Mouse (Mus musculus) CH12.LX (cell line): ENCODE data around the gene Prpf31. TPM values are rescaled to one million over a fixed set of nuclear protein-coding genes. Genes with fewer than 3 reads are reported as not detected.

ENCODE experiments used
- DNase-seq: peaks from one replicate; pipeline ENCODE4 v3.0.0-alpha.2; 2013; ENCODE audit errors: extremely low read depth
- H3K27ac ChIP-seq: 2 replicates; pipeline ENCODE4 v1.5.1; 2012; ENCODE audit warnings: low read depth, mild to moderate bottlenecking, control low read depth, moderate library complexity; ENCODE audit not compliant: insufficient read depth
- H3K27me3 ChIP-seq: replicated peaks from 2 replicates; pipeline ENCODE3; 2012; ENCODE audit warnings: inconsistent platforms
- H3K36me3 ChIP-seq, 2 experiments: replicated peaks in 1 of 2; 2 replicates each; pipeline versions ENCODE3 to v1.6.1; 2012; ENCODE audit warnings: inconsistent platforms in 1 of 2, low read length in 1 of 2, mild to moderate bottlenecking in 1 of 2, mixed read lengths in 1 of 2, moderate library complexity in 1 of 2; ENCODE audit not compliant: control insufficient read depth in 1 of 2, insufficient read depth in 1 of 2
- H3K4me1 ChIP-seq, 2 experiments: 2 replicates each; pipeline ENCODE4 v1.6.1; 2012; ENCODE audit warnings: inconsistent platforms in 1 of 2, moderate library complexity in 1 of 2; ENCODE audit not compliant: insufficient read depth in 2 of 2, control insufficient read depth in 1 of 2
- H3K4me2 ChIP-seq: 2 replicates; pipeline ENCODE4 v1.6.1; 2012; ENCODE audit warnings: low read depth, mild to moderate bottlenecking, control low read depth; ENCODE audit not compliant: poor library complexity, insufficient read depth, severe bottlenecking
- H3K4me3 ChIP-seq, 3 experiments: fragments of 150-350 bp in 1 of 3; sonication (generic) in 1 of 3; replicated peaks in 1 of 3; 2 replicates each; pipeline versions ENCODE3 to v1.5.1; 2011 to 2012; ENCODE audit warnings: low read depth in 2 of 3, low read length in 2 of 3, mild to moderate bottlenecking in 2 of 3, moderate library complexity in 2 of 3, control low read depth in 1 of 3, improper control_type of control experiment in 1 of 3, inconsistent platforms in 1 of 3, mixed read lengths in 1 of 3; ENCODE audit not compliant: poor library complexity in 1 of 3
- H3K79me2 ChIP-seq: replicated peaks from 2 replicates; pipeline ENCODE4 v1.6.1; 2012; ENCODE audit warnings: mild to moderate bottlenecking, moderate library complexity; ENCODE audit not compliant: control insufficient read depth, poor library complexity, insufficient read depth, severe bottlenecking; ENCODE audit errors: extremely low read depth
- H3K9ac ChIP-seq: 2 replicates; pipeline ENCODE4 v1.6.1; 2012; ENCODE audit warnings: low read depth, mild to moderate bottlenecking, control low read depth, moderate library complexity; ENCODE audit not compliant: insufficient read depth
- H3K9me3 ChIP-seq: replicated peaks from 2 replicates; pipeline ENCODE3; 2012; ENCODE audit warnings: low read length, inconsistent platforms, mixed read lengths
- BHLHE40 ChIP-seq: IDR thresholded peaks from 2 replicates; pipeline ENCODE4 v1.6.1; 2011; ENCODE audit warnings: mild to moderate bottlenecking, low read depth, low read length, improper control_type of control experiment
- CHD2 ChIP-seq: IDR thresholded peaks from 2 replicates; pipeline ENCODE4 v1.6.1; 2011; ENCODE audit warnings: low read length, improper control_type of control experiment
- CTCF ChIP-seq, 2 experiments: IDR thresholded peaks in 1 of 2; conservative IDR thresholded peaks in 1 of 2; 2 replicates each; pipeline ENCODE4 v1.5.1; 2011 to 2012; ENCODE audit warnings: low read depth in 2 of 2, low read length in 2 of 2, improper control_type of control experiment in 1 of 2, inconsistent platforms in 1 of 2, mild to moderate bottlenecking in 1 of 2, moderate library complexity in 1 of 2
- ETS1 ChIP-seq: conservative IDR thresholded peaks from 2 replicates; pipeline ENCODE4 v1.6.1; 2012; ENCODE audit warnings: low read depth, mild to moderate bottlenecking, inconsistent platforms, low read length, improper control_type of control experiment, moderate library complexity
- HCFC1 ChIP-seq: IDR thresholded peaks from 2 replicates; pipeline ENCODE4 v1.6.1; 2012; ENCODE audit warnings: low read depth, mild to moderate bottlenecking, inconsistent platforms, low read length, improper control_type of control experiment
- IRF4 ChIP-seq: IDR thresholded peaks from 2 replicates; pipeline ENCODE4 v1.6.1; 2014; ENCODE audit warnings: low read depth, mild to moderate bottlenecking, inconsistent platforms, low read length, improper control_type of control experiment
- JUN ChIP-seq: IDR thresholded peaks from 2 replicates; pipeline ENCODE4 v1.6.1; 2011; ENCODE audit warnings: low read depth, mild to moderate bottlenecking, low read length, improper control_type of control experiment, moderate library complexity; ENCODE audit not compliant: insufficient read depth
- JUND ChIP-seq: conservative IDR thresholded peaks from 2 replicates; pipeline ENCODE4 v1.6.1; 2011; ENCODE audit warnings: low read depth, low read length, improper control_type of control experiment
- KAT2A ChIP-seq: IDR thresholded peaks from 2 replicates; pipeline ENCODE4 v1.6.1; 2012; ENCODE audit warnings: low read length, improper control_type of control experiment, inconsistent platforms; ENCODE audit not compliant: insufficient replicate concordance
- MAFK ChIP-seq: IDR thresholded peaks from 2 replicates; pipeline ENCODE4 v1.6.1; 2011; ENCODE audit warnings: low read length, improper control_type of control experiment; ENCODE audit not compliant: insufficient replicate concordance
- MAX ChIP-seq: IDR thresholded peaks from 2 replicates; pipeline ENCODE4 v1.6.1; 2011; ENCODE audit warnings: low read length, improper control_type of control experiment
- MAZ ChIP-seq: IDR thresholded peaks from 2 replicates; pipeline ENCODE4 v1.6.1; 2012; ENCODE audit warnings: low read depth, mild to moderate bottlenecking, inconsistent platforms, low read length, improper control_type of control experiment, moderate library complexity
- MEF2A ChIP-seq: IDR thresholded peaks from 2 replicates; pipeline ENCODE4 v1.6.1; 2014; ENCODE audit warnings: low read depth, mild to moderate bottlenecking, inconsistent platforms, low read length, improper control_type of control experiment, borderline replicate concordance
- MYC ChIP-seq: IDR thresholded peaks from 2 replicates; pipeline ENCODE4 v1.6.1; 2011; ENCODE audit warnings: low read depth, mild to moderate bottlenecking, improper control_type of control experiment, low read length
- NELFE ChIP-seq: IDR thresholded peaks from 2 replicates; pipeline ENCODE4 v1.6.1; 2011; ENCODE audit warnings: low read depth, low read length, improper control_type of control experiment
- NRF1 ChIP-seq: IDR thresholded peaks from 2 replicates; pipeline ENCODE4 v1.6.1; 2014; ENCODE audit warnings: low read depth, mild to moderate bottlenecking, inconsistent platforms, low read length, improper control_type of control experiment, moderate library complexity
- PAX5 ChIP-seq: IDR thresholded peaks from 2 replicates; pipeline ENCODE4 v1.6.1; 2012; ENCODE audit warnings: low read length, inconsistent platforms, mixed read lengths
- POLR2AphosphoS2 ChIP-seq: IDR thresholded peaks from 2 replicates; pipeline ENCODE4 v1.6.1; 2011; ENCODE audit warnings: low read depth, low read length, improper control_type of control experiment
- RAD21 ChIP-seq: IDR thresholded peaks from 2 replicates; pipeline ENCODE4 v1.6.1; 2011; ENCODE audit warnings: low read depth, mild to moderate bottlenecking, low read length, improper control_type of control experiment, moderate library complexity
- RCOR1 ChIP-seq: conservative IDR thresholded peaks from 2 replicates; pipeline ENCODE4 v1.6.1; 2012; ENCODE audit warnings: low read depth, mild to moderate bottlenecking, inconsistent platforms, low read length, improper control_type of control experiment
- SIN3A ChIP-seq: IDR thresholded peaks from 2 replicates; pipeline ENCODE4 v1.6.1; 2012; ENCODE audit warnings: low read length, improper control_type of control experiment, inconsistent platforms
- SMC3 ChIP-seq: IDR thresholded peaks from 2 replicates; pipeline ENCODE4 v1.6.1; 2011; ENCODE audit warnings: low read depth, low read length, improper control_type of control experiment
- TBP ChIP-seq: conservative IDR thresholded peaks from 2 replicates; pipeline ENCODE4 v1.6.1; 2011; ENCODE audit warnings: low read depth, low read length, improper control_type of control experiment
- ZMIZ1 ChIP-seq: IDR thresholded peaks from 2 replicates; pipeline ENCODE4 v1.6.1; 2012; ENCODE audit warnings: low read depth, mild to moderate bottlenecking, inconsistent platforms, low read length, improper control_type of control experiment
- ZNF384 ChIP-seq: IDR thresholded peaks from 2 replicates; pipeline ENCODE4 v1.6.1; 2012; ENCODE audit warnings: low read depth, low read length, improper control_type of control experiment, inconsistent platforms
- dilution Hi-C: fragments of 300-500 bp; cut with MboI; formaldehyde crosslinking; loops from 2 replicates; pipeline ENCODE4 v1.14.3; 2020; ENCODE audit warnings: low sequenced_read_pairs; ENCODE audit not compliant: extremely low pct_unique_long_range_greater_than_20kb, extremely low pct_ligation_motif_present
- in situ Hi-C: fragments of 300-500 bp; cut with MboI; formaldehyde crosslinking; loops from 3 replicates; pipeline ENCODE4 v1.14.3; 2019; ENCODE audit warnings: low sequenced_read_pairs, low pct_ligation_motif_present, low pct_unique_long_range_greater_than_20kb, mixed read lengths
- polyA plus RNA-seq: library from polyadenylated mRNA; unstranded; fragments of >175 nt; gene quantifications from 2 replicates; pipeline ENCODE4 v1.2.1, GENCODE M21; 2012; ENCODE audit warnings: low read depth; ENCODE audit not compliant: insufficient read length
- total RNA-seq, 2 experiments: library from RNA; depleted of rRNA; stranded (reverse); fragments of 300-350 nt in 1 of 2; fragments of >200 nt in 1 of 2; gene quantifications; 2 replicates each; pipeline ENCODE4 v1.2.3; 2012 to 2014

Gene Prpf31
- total and polyA plus RNA-seq, 3 experiments: 99.2 to 171 (median 117) TPM

DNA sequence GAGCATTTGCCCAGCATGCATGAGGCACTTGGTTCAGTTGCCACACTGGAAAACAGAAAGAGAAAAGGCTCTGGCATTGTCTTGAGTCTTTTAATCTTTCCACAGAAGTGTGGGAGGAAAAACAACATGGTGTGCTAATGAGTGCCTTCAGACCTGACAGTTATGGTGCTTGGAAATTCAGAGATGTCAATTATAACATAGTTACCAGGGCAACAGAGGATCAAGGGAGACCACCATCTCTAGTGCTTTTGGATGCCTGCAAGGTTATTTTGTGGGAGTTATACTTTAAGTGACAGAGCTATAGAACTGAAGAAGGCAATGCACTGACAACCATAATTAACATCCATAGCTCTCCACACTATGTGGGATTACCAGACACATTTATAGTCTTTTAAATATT, 35.9 kb upstream of the Prpf31 start:
- dilution Hi-C loops: no loop called here
- H3K27ac ChIP-seq: no peak overlapping the region
- TF ChIP-seq CHD2 (no peak), HCFC1 (no peak), KAT2A (no peak), SIN3A (no peak)
- TF ChIP-seq, all 38 proteins: peak for 0

DNA sequence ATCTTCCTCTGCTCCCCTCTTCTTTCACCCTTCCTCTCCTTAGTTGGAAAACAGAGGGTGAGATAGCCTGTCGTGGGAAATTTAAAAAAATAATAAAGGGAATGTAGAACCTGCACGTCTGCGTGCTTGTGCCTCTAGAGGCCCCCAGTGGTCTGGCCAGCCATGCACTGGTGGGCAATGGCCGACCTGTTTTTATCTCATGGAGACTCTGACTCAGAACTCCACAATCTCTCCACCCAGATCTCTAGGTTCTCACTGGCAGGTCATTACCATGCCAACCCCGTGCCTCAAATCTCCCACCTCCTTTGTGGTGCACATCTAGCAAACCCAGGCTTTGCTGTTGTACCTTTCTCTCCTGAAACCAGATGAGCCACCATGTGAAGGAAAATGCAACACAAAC, 35.1 kb upstream of the Prpf31 start:
- Histone ChIP-seq H3K79me2 (no peaks in the 10 kb centered on the region), H3K9me3 (no peaks in the 10 kb centered on the region), H3K4me2 (peak overlapping the region; percentile 79; the same call in 1 of the 2 replicates), H3K4me1 (peaks cover 0 to 6% of the 10 kb centered on the region in 2 experiments; a peak in 1 of 4 replicates), H3K4me3 (peak overlapping the region; percentile 57 to 59 (median 57)), H3K27me3 (no peaks in the 10 kb centered on the region), H3K27ac (peak overlapping the region; percentile 60), H3K36me3 (no peaks in the 10 kb centered on the region), H3K9ac (peak overlapping the region; percentile 75)
- peak; percentile 67 for DNase-seq
- in situ Hi-C loops: no loop called here
- dilution Hi-C loops: no loop called here
- TF ChIP-seq TBP (no peak), JUN (0 out of 2 replicates have a peak, but pooled peaks have one; percentile 20), JUND (peak; percentile 59; the same call in 1 of the 2 replicates), PAX5 (no peak), CTCF (conservative IDR thresholded peaks at IDR 0.05 in 1 of 2, IDR thresholded peaks at IDR 0.05 in 1 of 2; ENCODE audit: low read depth in 2 of 2, low read length in 2 of 2) (peak in 1 of 2 experiments; percentile 53; a peak in 2 of 4 replicates), IRF4 (peak; percentile 29; the same call in 1 of the 2 replicates), BHLHE40 (peak; percentile 28; the same call in 1 of the 2 replicates), MAFK (no peak), MYC (peak; percentile 76; the same call in 1 of the 2 replicates), ZNF384 (peak; percentile 70), ZMIZ1 (no peak), ETS1 (peak; percentile 59), RCOR1 (no peak), MAZ (no peak), RAD21 (peak; percentile 12), MEF2A (peak; percentile 42; the same call in 1 of the 2 replicates), POLR2AphosphoS2 (no peak), SMC3 (peak; percentile 5; the same call in 1 of the 2 replicates), MAX (peak; percentile 33; the same call in 1 of the 2 replicates), NELFE (no peak), NRF1 (0 out of 2 replicates have a peak, but pooled peaks have one; percentile 21)

More for the DNA sequence above, 35.9 kb upstream of the Prpf31 start:
- in situ Hi-C loops: no loop called here
- no peaks in the 10 kb centered on the region for H3K27me3 ChIP-seq
- no peak overlapping the region for H3K4me3 ChIP-seq
- no peak overlapping the region for H3K4me2 ChIP-seq
- no peaks in the 10 kb centered on the region for H3K79me2 ChIP-seq
- H3K9me3 ChIP-seq: no peaks in the 10 kb centered on the region
- DNase-seq: no peak
- peaks cover 0 to 6% of the 10 kb centered on the region in 2 experiments; a peak in 1 of 4 replicates for H3K4me1 ChIP-seq
- H3K36me3 ChIP-seq: no peaks in the 10 kb centered on the region
- H3K9ac ChIP-seq: no peak overlapping the region
